Mouse (Mus musculus): Measurements from ENCODE around the gene Gm14085. TPM values are rescaled to one million over a fixed set of nuclear protein-coding genes. Genes with fewer than 3 reads are reported as not detected.
"Not testable (repeated sequence)": the region's sequence is repeated elsewhere in the genome, so short reads cannot be mapped to it uniquely, and the experiment has no call there.

Gm14085 gene
- not detected in 2 replicates for polyA plus RNA-seq (2015; fragmentation: Nextera tagmentation; extraction: Ambion mirVana)

DNA sequence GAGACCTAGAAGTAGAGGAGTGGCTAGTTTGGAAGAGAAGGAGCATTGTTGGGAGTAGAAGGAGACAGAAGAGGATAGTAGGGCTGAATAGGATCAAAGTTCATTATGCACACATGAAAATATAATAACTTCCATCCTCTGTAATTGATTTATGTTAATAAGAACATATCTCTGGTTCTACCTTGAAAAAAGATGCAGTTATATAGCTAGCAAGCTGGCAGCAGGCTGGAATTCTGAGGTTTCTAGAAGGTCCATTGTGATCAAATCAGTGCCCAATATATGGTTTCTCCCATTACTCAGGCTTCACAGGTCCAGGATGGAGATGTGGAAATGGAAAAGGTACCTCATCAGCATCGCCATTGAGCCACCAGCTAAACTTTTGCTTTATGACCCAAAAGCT is at the start of gene Gm14085:
Gm14085 (plus strand) TSS at position 301 of the 400 bp plus-strand sequence.
- Histone ChIP-seq H3K27me3 (no peaks in the 10 kb centered on the region), H3K9ac (no peak within 1 kb of the TSS), H3K36me3 (no peaks in the 10 kb centered on the region), H3K4me1 (no peaks in the 10 kb centered on the region), H3K4me3 (no peak within 1 kb of the TSS), H3K9me3 (no peaks in the 10 kb centered on the region), H3K27ac (no peak within 1 kb of the TSS), H3K4me2 (no peak within 1 kb of the TSS)
- ATAC-seq (ENCODE audit: insufficient number of reproducible peaks, insufficient read depth, low FRiP score, low TSS enrichment, low read depth), result no peak
- 98% methylated on average over 1 of the region's 1 CpGs for WGBS

- not testable (repeated sequence) for H3K27me3 ChIP-seq
These were observed 45.8 kb upstream of the Gm14085 start for GRCm38 (mm10) chr2:122438706-122439482.

GRCm38 (mm10) chr2:122440521-122440920 is 44.2 kb upstream of the Gm14085 start:
- H3K9me3 ChIP-seq; H3K27ac ChIP-seq; H3K4me2 ChIP-seq; H3K9ac ChIP-seq; H3K36me3 ChIP-seq; H3K4me3 ChIP-seq; ATAC-seq (ENCODE audit: insufficient number of reproducible peaks, insufficient read depth, low FRiP score, low TSS enrichment, low read depth); H3K27me3 ChIP-seq; H3K4me1 ChIP-seq: not testable (repeated sequence)
- 4% methylated on average over 1 of the region's 3 CpGs for WGBS

More at GRCm38 (mm10) chr2:122438706-122439482, 45.8 kb upstream of the Gm14085 start:
- not testable (repeated sequence) for H3K4me2 ChIP-seq; H3K4me1 ChIP-seq; H3K9me3 ChIP-seq; H3K9ac ChIP-seq; H3K36me3 ChIP-seq; H3K4me3 ChIP-seq; ATAC-seq (ENCODE audit: insufficient number of reproducible peaks, insufficient read depth, low FRiP score, low TSS enrichment, low read depth); H3K27ac ChIP-seq
- WGBS, result 90% methylated on average over 5 of the region's 5 CpGs

DNA sequence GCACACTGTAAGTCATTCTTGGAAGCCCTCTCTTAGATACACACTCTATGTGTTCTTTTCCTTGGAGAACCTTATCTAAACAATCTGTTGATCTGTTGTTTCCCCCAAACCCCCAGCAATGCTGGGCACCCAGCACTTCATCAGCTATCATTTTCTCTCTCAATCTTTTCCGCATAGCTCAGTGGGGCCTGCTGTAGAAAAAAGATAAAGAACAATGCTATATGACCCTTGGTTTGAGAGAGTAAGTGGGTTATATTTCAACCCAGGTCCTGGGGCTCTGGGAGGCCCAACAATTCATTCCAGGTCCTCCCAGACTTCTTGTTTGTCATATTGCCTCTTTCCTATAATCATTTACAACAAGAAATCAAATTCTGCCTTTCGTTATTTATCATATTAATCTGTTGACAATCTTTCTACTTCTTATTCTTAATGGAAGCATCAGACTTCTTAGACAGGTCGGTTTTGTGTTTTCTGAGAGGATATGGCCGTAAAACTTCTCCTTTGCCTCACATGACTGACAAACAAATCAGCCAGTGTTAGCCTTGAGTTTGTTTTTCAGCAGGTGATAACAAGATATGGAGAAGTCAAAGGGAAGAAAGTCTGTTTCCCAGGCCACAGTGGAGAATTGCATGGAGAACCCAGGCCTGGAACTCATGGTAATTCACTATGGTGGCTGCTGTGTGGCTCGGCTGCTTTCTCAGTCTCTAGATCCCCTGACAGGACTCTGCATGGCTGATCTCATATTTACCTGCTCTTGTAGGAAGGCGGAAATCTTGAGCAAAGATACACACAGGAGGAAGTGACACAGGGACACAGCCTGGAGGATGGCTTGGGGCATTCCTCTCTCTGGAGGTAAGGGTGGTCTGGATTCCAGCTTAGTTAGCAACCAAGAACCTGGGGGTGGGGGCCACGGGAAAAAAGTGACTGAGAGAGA is 43.5 kb upstream of the Gm14085 start:
- Histone ChIP-seq H3K4me1 (no peaks in the 10 kb centered on the region), H3K4me2 (no peak overlapping the region), H3K27me3 (no peaks in the 10 kb centered on the region), H3K9me3 (no peaks in the 10 kb centered on the region), H3K27ac (no peak overlapping the region), H3K36me3 (no peaks in the 10 kb centered on the region), H3K4me3 (no peak overlapping the region), H3K9ac (no peak overlapping the region)
- no peak for ATAC-seq (ENCODE audit: insufficient number of reproducible peaks, insufficient read depth, low FRiP score, low TSS enrichment, low read depth)
- 77% methylated on average over 7 of the region's 7 CpGs for WGBS

- Histone ChIP-seq H3K4me1 (no peaks in the 10 kb centered on the region), H3K27me3 (no peaks in the 10 kb centered on the region), H3K9ac (no peak overlapping the region), H3K27ac (no peak overlapping the region), H3K4me2 (no peak overlapping the region), H3K9me3 (no peaks in the 10 kb centered on the region), H3K4me3 (no peak overlapping the region), H3K36me3 (no peaks in the 10 kb centered on the region)
- 84% methylated on average over 4 of the region's 4 CpGs for WGBS
- ATAC-seq (ENCODE audit: insufficient number of reproducible peaks, insufficient read depth, low FRiP score, low TSS enrichment, low read depth), result no peak
These were observed 34.4 kb upstream of the Gm14085 start for GRCm38 (mm10) chr2:122450351-122450750.

DNA sequence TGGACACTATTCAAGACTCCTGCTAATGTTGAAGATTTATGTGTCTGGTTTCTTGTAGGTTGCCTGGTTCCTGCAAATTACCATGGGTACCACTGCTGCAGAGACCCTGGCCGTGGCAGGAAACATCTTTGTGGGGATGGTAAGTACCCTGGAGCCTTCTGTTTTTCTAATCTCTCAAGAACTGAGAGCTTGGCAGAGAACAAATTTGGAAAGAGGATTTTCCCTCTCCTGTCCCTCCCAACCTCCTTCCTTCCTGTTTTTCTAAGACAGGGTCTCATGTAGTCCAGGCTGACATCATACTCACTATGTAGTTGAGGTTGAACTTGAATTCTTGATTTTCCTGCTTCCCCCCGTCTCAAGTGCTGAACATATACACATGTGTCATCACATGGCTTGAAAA is 32.3 kb upstream of the Gm14085 start:
- H3K4me1 ChIP-seq, result no peaks in the 10 kb centered on the region
- H3K4me3 ChIP-seq, result no peak overlapping the region
- 66% methylated on average over 2 of the region's 2 CpGs for WGBS
- no peak overlapping the region for H3K27ac ChIP-seq
- no peak overlapping the region for H3K9ac ChIP-seq
- H3K4me2 ChIP-seq, result no peak overlapping the region
- no peak for ATAC-seq (ENCODE audit: insufficient number of reproducible peaks, insufficient read depth, low FRiP score, low TSS enrichment, low read depth)
- no peaks in the 10 kb centered on the region for H3K9me3 ChIP-seq
- H3K36me3 ChIP-seq, result no peaks in the 10 kb centered on the region
- no peaks in the 10 kb centered on the region for H3K27me3 ChIP-seq

DNA sequence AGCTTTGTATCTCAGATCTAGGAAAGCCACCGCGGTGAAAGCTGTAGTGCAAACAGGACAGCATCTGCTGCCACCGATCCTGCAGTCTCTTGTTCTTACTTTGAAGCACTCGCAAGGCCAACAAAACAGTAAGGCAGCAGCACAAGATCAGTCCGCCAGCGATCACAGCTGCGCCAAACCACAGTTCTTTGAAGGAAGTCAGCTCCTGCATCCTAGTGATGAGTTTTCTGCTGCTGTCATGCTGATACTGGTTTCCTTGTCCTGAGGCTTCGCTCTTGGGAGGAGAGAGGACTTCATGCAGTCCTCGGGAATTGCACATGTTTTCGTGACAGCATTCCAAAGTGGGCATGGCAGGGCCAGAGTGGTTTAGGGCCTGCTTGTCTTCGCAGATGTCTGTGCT is 17.8 kb upstream of the Gm14085 start:
- peaks cover 4% of the 10 kb centered on the region; the same call in 1 of the 2 replicates for H3K27me3 ChIP-seq
- H3K4me1 ChIP-seq, result peaks cover 7% of the 10 kb centered on the region
- 27% methylated on average over 11 of the region's 11 CpGs for WGBS
- peak overlapping the region; percentile 69 for H3K9ac ChIP-seq
- H3K4me2 ChIP-seq, result peak overlapping the region; percentile 95
- no peaks in the 10 kb centered on the region for H3K9me3 ChIP-seq
- H3K27ac ChIP-seq, result no peak overlapping the region
- ATAC-seq (ENCODE audit: insufficient number of reproducible peaks, insufficient read depth, low FRiP score, low TSS enrichment, low read depth), result no peak
- peak overlapping the region; percentile 56 for H3K4me3 ChIP-seq
- no peaks in the 10 kb centered on the region for H3K36me3 ChIP-seq

- peak overlapping the region; percentile 69 for H3K9ac ChIP-seq
- H3K4me1 ChIP-seq, result peaks cover 7% of the 10 kb centered on the region
- H3K36me3 ChIP-seq, result no peaks in the 10 kb centered on the region
- peaks cover 4% of the 10 kb centered on the region; the same call in 1 of the 2 replicates for H3K27me3 ChIP-seq
- H3K4me3 ChIP-seq, result peak overlapping the region; percentile 56
- H3K27ac ChIP-seq, result no peak overlapping the region
- ATAC-seq (ENCODE audit: insufficient number of reproducible peaks, insufficient read depth, low FRiP score, low TSS enrichment, low read depth), result peak; percentile 99
- H3K9me3 ChIP-seq, result no peaks in the 10 kb centered on the region
- H3K4me2 ChIP-seq, result peak overlapping the region; percentile 95
- WGBS, result under 1% methylated on average over 45 of the region's 46 CpGs
These were observed 17.3 kb upstream of the Gm14085 start for GRCm38 (mm10) chr2:122467351-122468013.

DNA sequence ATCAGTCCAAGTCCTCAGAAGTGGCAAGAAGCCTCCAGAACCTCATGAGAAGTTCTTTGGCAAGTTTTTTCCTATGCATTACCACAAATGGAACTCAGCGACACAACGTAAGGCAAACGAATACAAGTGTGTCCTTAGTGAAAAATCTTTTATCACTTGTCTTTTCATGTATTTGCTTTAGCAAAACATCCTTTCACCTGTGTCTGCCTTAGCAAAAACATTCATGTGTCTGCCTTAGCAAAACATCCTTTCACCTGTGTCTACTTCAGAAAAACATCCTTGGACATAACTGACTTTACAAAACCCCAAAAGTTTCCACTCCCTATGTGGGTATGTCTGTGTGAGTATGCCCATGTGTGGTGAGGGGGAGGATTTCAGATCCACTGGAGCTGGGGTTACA is 15.5 kb upstream of the Gm14085 start:
- no peak overlapping the region for H3K27ac ChIP-seq
- 94% methylated on average over 3 of the region's 3 CpGs for WGBS
- H3K9me3 ChIP-seq, result no peaks in the 10 kb centered on the region
- no peak overlapping the region for H3K4me3 ChIP-seq
- H3K9ac ChIP-seq, result no peak overlapping the region
- no peak overlapping the region for H3K4me2 ChIP-seq
- no peaks in the 10 kb centered on the region for H3K36me3 ChIP-seq
- ATAC-seq (ENCODE audit: insufficient number of reproducible peaks, insufficient read depth, low FRiP score, low TSS enrichment, low read depth), result no peak
- H3K27me3 ChIP-seq, result peaks cover 4% of the 10 kb centered on the region; the same call in 1 of the 2 replicates
- H3K4me1 ChIP-seq, result peaks cover 7% of the 10 kb centered on the region

GRCm38 (mm10) chr2:122476585-122476984 is 8.2 kb upstream of the Gm14085 start:
- H3K4me2 ChIP-seq, result no peak overlapping the region
- no peaks in the 10 kb centered on the region for H3K9me3 ChIP-seq
- H3K27me3 ChIP-seq, result no peaks in the 10 kb centered on the region
- H3K27ac ChIP-seq, result no peak overlapping the region
- H3K9ac ChIP-seq, result no peak overlapping the region
- H3K36me3 ChIP-seq, result no peaks in the 10 kb centered on the region
- H3K4me1 ChIP-seq, result no peaks in the 10 kb centered on the region
- no peak overlapping the region for H3K4me3 ChIP-seq
- ATAC-seq (ENCODE audit: insufficient number of reproducible peaks, insufficient read depth, low FRiP score, low TSS enrichment, low read depth), result no peak

DNA sequence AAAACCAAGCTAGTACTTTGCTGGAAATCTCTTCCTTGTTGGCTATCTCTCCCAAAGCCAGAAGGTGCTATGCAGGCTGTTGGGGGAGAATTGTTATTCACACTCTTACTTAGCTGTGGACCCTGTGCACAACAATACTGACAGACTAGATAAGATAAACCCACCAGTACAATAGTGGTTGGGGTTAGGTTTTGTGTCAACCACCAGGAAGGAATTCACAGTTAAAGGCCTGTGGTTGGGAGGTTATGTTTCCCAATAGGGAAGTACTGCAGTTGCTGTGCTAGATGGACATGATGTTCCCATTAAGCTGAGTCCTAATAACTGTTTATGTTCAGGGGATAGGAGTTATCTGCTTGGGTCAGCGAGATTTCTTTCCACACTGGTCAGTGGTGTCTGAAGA is 954 bp upstream of the Gm14085 start:
- H3K9ac ChIP-seq; H3K4me3 ChIP-seq; H3K4me1 ChIP-seq; H3K27ac ChIP-seq; H3K4me2 ChIP-seq; H3K27me3 ChIP-seq; H3K36me3 ChIP-seq; ATAC-seq (ENCODE audit: insufficient number of reproducible peaks, insufficient read depth, low FRiP score, low TSS enrichment, low read depth); H3K9me3 ChIP-seq: not testable (repeated sequence)
- WGBS, result 73% methylated on average over 1 of the region's 1 CpGs
